Mouse (Mus musculus) heart, embryonic 16.5 days (tissue): ENCODE measurements around the gene Slc7a1. TPM values are rescaled to one million over a fixed set of nuclear protein-coding genes. Genes with fewer than 3 reads are reported as not detected.
A peak's percentile ranks its signal among the peaks of the same experiment; 100 is the strongest.

Experiments used
- ATAC-seq: fragments of 200-750 bp; cut with Nextera tagmentation; replicated peaks from 2 replicates; pipeline ENCODE4 v1.8.0; 2017; ENCODE audit warnings: moderate number of reproducible peaks; ENCODE audit not compliant: insufficient read depth, low FRiP score; ENCODE audit errors: extremely low read depth
- H3K27ac ChIP-seq: fragments of 300-500 bp; sonication (generic); 2 replicates; pipeline ENCODE4 v1.5.1; 2014; ENCODE audit warnings: mild to moderate bottlenecking, low read length, control low read depth, moderate library complexity
- H3K27me3 ChIP-seq: fragments of 300-500 bp; sonication (generic); 2 replicates; pipeline ENCODE4 v1.6.1; 2014; ENCODE audit warnings: low read length, mixed read lengths; ENCODE audit not compliant: control insufficient read depth, insufficient read depth
- H3K36me3 ChIP-seq: fragments of 300-500 bp; sonication (generic); 2 replicates; pipeline ENCODE4 v1.6.1; 2014; ENCODE audit not compliant: control insufficient read depth, insufficient read depth
- H3K4me1 ChIP-seq: fragments of 300-500 bp; sonication (generic); 2 replicates; pipeline ENCODE4 v1.6.1; 2014; ENCODE audit warnings: low read length, mixed read lengths; ENCODE audit not compliant: control insufficient read depth, insufficient read depth
- H3K4me2 ChIP-seq: fragments of 300-500 bp; sonication (generic); 2 replicates; pipeline ENCODE4 v1.6.1; 2014; ENCODE audit warnings: low read depth, mild to moderate bottlenecking, control low read depth, low read length
- H3K4me3 ChIP-seq: fragments of 300-500 bp; sonication (generic); 2 replicates; pipeline ENCODE4 v1.5.1; 2014; ENCODE audit warnings: mild to moderate bottlenecking, control low read depth, low read length
- H3K9ac ChIP-seq: fragments of 300-500 bp; sonication (generic); 2 replicates; pipeline ENCODE4 v1.6.1; 2014; ENCODE audit warnings: low read length, control low read depth
- H3K9me3 ChIP-seq: fragments of 300-500 bp; sonication (generic); replicated peaks from 2 replicates; pipeline ENCODE4 v1.6.1; 2016; ENCODE audit warnings: low read length; ENCODE audit not compliant: control insufficient read depth
- WGBS: fragments of 180-500 bp; shearing (Covaris S2); extraction: QIAGEN DNeasy Blood & Tissue Kit; methylation state at CpG from one replicate; pipeline ENCODE4 v1.1.7; 2014; 5-methylcytosine and 5-hydroxymethylcytosine counted together
- polyA plus RNA-seq: library from polyadenylated mRNA; unstranded; fragments of >200 nt; fragmentation: Nextera tagmentation; extraction: Ambion mirVana; gene quantifications from 2 replicates; pipeline ENCODE4 v1.2.1, GENCODE M21; 2015

Slc7a1 gene
- polyA plus RNA-seq, 1 experiment from 2014 or later: 15.7 TPM

DNA sequence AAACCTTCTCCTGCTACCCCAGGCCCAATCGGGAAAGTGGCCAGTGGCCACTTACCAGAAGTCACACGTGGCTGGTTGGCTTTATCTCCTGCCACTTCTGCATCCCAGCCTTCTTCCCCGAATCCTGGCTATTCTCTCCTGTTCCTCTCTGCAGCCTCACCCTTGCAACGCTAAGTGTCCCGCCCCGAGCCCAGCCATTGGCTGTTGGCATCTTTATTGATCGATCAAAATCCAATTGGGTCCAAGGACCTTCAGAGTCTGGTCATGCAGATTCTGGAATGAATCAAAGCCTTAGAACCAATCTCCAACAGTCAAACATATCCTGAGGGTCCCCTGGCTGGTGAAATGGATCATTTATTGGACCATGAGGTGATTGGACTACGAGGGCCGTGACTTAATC lies 18.7 kb upstream of the Slc7a1 start:
- peaks cover 6% of the 10 kb centered on the region; the same call in 1 of the 2 replicates for H3K4me1 ChIP-seq
- no peak for ATAC-seq
- WGBS: 91% methylated on average over 9 of the region's 9 CpGs
- no peak overlapping the region for H3K4me2 ChIP-seq
- no peaks in the 10 kb centered on the region for H3K36me3 ChIP-seq
- no peak overlapping the region for H3K4me3 ChIP-seq
- H3K27ac ChIP-seq: no peak overlapping the region
- 0 out of 2 replicates have a peak, but pooled peaks cover 2% of the 10 kb centered on the region for H3K27me3 ChIP-seq
- no peaks in the 10 kb centered on the region for H3K9me3 ChIP-seq
- no peak overlapping the region for H3K9ac ChIP-seq

DNA sequence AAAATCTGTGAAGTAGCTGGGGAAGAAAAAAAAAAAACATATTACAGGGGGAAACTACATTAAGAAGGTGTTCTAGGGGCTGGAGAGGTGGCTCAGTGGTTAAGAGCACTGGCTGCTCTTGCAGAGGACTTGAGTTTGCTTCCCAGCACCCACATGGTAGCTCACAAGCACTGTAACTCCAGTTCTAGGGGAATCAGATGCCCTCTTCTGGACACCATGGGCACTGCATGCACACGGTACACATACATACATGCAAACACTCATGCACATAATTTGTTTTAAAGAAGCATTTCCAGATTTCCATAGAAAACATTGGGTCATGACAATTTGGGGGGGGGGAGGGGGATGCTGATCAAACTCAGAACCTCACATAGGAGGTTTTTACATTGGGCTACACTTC lies 18.1 kb upstream of the Slc7a1 start:
- Histone ChIP-seq H3K9me3 (no peaks in the 10 kb centered on the region), H3K27me3 (0 out of 2 replicates have a peak, but pooled peaks cover 2% of the 10 kb centered on the region), H3K9ac (no peak overlapping the region), H3K4me2 (no peak overlapping the region), H3K4me1 (peaks cover 6% of the 10 kb centered on the region; the same call in 1 of the 2 replicates), H3K27ac (no peak overlapping the region), H3K36me3 (no peaks in the 10 kb centered on the region), H3K4me3 (no peak overlapping the region)
- ATAC-seq: no peak
- 96% methylated on average over 1 of the region's 1 CpGs for WGBS

DNA sequence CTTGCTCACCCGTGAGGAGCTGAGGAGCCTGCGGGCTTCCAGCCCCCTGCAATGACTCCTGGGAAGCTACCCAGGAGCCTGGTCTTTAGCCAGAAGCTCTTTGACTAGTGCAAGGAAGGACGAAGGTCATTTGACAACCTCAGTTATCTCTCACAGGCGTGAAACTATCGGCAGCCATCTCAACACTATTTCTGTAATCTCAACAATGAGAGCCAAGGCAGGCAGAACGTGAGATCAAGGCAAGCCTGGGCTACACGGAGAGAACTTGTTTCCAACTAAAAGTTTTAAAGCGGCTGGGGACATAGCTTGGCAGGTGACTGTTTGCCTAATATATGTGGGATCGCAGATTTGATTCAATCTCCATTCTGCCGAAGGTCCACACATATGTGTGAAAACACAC lies 16.8 kb upstream of the Slc7a1 start:
- Histone ChIP-seq H3K4me2 (no peak overlapping the region), H3K36me3 (no peaks in the 10 kb centered on the region), H3K9ac (no peak overlapping the region), H3K4me3 (no peak overlapping the region), H3K9me3 (peaks cover 4% of the 10 kb centered on the region; the same call in 1 of the 2 replicates), H3K27ac (no peak overlapping the region), H3K4me1 (peaks cover 6% of the 10 kb centered on the region; the same call in 1 of the 2 replicates), H3K27me3 (0 out of 2 replicates have a peak, but pooled peaks cover 2% of the 10 kb centered on the region)
- 42% methylated on average over 10 of the region's 10 CpGs for WGBS
- ATAC-seq: no peak

DNA sequence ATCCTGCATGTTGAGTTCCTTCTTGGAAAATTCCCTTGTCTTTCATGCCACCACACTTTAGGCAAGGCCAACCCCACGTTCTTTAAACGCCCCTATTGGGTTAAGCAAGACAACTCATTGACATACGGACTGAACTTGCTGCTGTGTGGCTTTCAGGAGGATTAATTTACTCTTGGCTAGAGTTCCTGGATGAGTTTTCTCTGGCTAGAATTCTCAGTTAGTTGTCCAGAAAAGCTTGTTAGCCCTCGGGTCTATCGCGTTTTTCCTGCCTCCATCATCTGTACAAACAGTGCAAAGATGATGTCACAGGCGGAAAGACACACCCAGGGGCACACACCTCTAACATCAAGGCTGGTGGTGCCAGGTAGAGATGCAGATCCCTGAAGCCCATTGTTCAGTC lies 14.5 kb upstream of the Slc7a1 start:
- no peak overlapping the region for H3K4me3 ChIP-seq
- WGBS: 31% methylated on average over 7 of the region's 7 CpGs
- H3K27me3 ChIP-seq: 0 out of 2 replicates have a peak, but pooled peaks cover 2% of the 10 kb centered on the region
- H3K36me3 ChIP-seq: no peaks in the 10 kb centered on the region
- peaks cover 4% of the 10 kb centered on the region; the same call in 1 of the 2 replicates for H3K4me1 ChIP-seq
- peaks cover 4% of the 10 kb centered on the region; the same call in 1 of the 2 replicates for H3K9me3 ChIP-seq
- ATAC-seq: no peak
- H3K4me2 ChIP-seq: no peak overlapping the region
- no peak overlapping the region for H3K9ac ChIP-seq
- H3K27ac ChIP-seq: no peak overlapping the region

DNA sequence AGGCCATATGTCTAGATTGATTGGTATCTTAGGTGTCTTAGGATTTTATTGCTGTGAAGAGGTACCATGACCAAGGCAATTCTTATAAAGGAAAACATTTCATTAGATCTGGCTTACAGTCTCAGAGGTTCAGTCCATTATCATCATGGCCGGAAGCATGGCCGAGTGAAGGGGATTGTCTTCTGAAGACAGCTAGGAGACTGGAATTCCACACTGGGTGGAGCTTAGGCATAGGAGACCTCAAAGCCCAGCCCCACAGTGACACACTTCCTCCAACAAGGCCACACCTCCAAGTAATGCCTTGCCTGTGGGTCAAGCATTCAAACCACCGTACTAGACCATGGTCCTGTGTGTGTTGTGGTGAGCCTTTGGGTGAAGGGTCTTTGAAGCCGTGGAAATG lies 12.8 kb upstream of the Slc7a1 start:
- 97% methylated on average over 4 of the region's 4 CpGs for WGBS
- no peak overlapping the region for H3K4me3 ChIP-seq
- no peak overlapping the region for H3K4me2 ChIP-seq
- 0 out of 2 replicates have a peak, but pooled peaks cover 2% of the 10 kb centered on the region for H3K27me3 ChIP-seq
- peaks cover 4% of the 10 kb centered on the region for H3K9me3 ChIP-seq
- H3K4me1 ChIP-seq: peaks cover 4% of the 10 kb centered on the region; the same call in 1 of the 2 replicates
- H3K9ac ChIP-seq: no peak overlapping the region
- no peak overlapping the region for H3K27ac ChIP-seq
- no peak for ATAC-seq
- H3K36me3 ChIP-seq: no peaks in the 10 kb centered on the region

DNA sequence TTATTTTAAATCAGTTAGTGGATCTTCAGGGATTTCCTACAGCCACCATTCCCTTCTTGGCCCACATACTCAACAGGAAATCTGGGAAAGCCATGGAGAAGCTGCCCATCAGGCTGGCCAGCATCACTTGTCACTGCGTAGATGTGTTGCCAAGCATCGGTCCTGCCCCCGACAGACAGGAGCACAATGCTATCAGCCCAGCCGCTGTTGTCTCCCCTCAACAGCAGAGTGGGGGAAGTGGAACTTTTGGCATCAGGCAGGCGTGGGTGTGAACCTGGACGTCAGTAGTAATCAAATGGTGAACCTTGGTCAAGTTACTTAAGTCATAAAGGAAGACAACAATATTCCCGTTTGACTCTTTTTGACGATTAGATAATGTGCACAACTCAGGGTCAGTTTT lies 9.8 kb upstream of the Slc7a1 start:
- no peak overlapping the region for H3K9ac ChIP-seq
- H3K4me2 ChIP-seq: no peak overlapping the region
- H3K4me3 ChIP-seq: no peak overlapping the region
- peaks cover 10% of the 10 kb centered on the region for H3K9me3 ChIP-seq
- H3K36me3 ChIP-seq: no peaks in the 10 kb centered on the region
- H3K27me3 ChIP-seq: no peaks in the 10 kb centered on the region
- no peaks in the 10 kb centered on the region for H3K4me1 ChIP-seq
- H3K27ac ChIP-seq: no peak overlapping the region
- WGBS: 44% methylated on average over 8 of the region's 8 CpGs
- peak; percentile 77 for ATAC-seq

DNA sequence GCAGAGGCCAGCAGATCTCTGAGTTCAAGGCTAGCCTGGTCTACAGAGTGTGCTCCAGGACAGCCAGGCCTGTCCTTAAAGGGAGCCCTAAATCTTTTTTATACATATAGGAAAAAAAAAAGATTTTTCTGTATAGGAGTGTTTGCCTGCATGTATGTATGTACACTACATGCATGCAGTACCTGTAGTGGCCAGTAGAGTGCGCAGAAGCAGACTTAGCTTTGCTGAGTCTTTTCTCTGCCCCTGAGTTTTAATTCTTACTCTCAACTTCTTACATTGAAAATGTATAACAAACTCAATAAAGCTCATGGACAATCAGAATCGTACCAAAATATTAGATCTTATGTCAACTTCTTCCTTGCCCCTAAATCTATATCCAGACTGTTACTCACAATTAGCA lies 7.2 kb upstream of the Slc7a1 start:
- no peak overlapping the region for H3K4me3 ChIP-seq
- peaks cover 8% of the 10 kb centered on the region for H3K9me3 ChIP-seq
- H3K27ac ChIP-seq: no peak overlapping the region
- WGBS: 88% methylated on average over 2 of the region's 2 CpGs
- no peak overlapping the region for H3K4me2 ChIP-seq
- H3K4me1 ChIP-seq: no peaks in the 10 kb centered on the region
- H3K9ac ChIP-seq: no peak overlapping the region
- H3K36me3 ChIP-seq: no peaks in the 10 kb centered on the region
- ATAC-seq: no peak
- no peaks in the 10 kb centered on the region for H3K27me3 ChIP-seq

DNA sequence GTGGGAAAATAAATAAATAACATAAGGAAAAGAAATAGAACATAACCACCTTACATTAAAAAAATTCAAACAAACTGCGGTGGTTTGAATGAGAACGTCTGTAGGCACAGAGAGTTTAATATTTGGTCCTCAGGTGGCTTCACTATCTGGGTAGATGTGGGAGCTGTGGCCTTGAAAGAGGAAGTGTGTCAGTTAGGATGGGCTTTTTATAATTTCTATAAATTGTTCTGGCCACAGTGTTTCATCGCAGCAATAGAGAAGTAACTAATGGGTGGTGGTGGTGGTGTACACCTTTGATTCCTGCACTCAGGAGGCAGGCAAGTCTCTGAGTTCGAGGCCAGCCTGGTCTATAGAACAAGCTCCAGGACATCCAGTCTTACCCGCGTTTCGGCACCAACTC lies 4.8 kb upstream of the Slc7a1 start:
- peaks cover 8% of the 10 kb centered on the region for H3K9me3 ChIP-seq
- ATAC-seq: no peak
- no peaks in the 10 kb centered on the region for H3K27me3 ChIP-seq
- H3K9ac ChIP-seq: no peak overlapping the region
- no peak overlapping the region for H3K4me2 ChIP-seq
- WGBS: 92% methylated on average over 7 of the region's 7 CpGs
- H3K4me1 ChIP-seq: peaks cover 4% of the 10 kb centered on the region; the same call in 1 of the 2 replicates
- H3K36me3 ChIP-seq: no peaks in the 10 kb centered on the region
- no peak overlapping the region for H3K27ac ChIP-seq
- no peak overlapping the region for H3K4me3 ChIP-seq

DNA sequence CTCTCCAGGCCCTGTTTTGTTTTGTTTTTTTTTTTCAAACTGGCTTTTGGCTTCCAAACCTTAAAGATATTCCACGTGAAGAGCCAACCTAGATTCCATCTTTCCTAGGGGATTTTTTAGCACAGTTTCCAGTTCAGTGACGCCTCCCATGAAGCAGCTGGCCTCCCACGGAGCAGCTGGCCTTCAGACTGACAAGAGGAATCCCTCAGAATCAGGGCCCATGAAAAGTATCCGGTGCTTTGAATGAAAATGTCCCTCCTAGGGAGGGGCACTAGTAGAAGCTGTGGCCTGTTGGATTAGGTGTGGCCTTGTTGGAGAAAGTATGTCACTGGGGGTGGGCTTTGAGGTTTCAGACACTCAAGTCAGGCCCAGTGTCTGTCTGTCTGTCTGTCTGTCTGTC lies 2.9 kb upstream of the Slc7a1 start:
- Histone ChIP-seq H3K9ac (no peak overlapping the region), H3K27ac (no peak overlapping the region), H3K9me3 (peaks cover 8% of the 10 kb centered on the region), H3K4me2 (no peak overlapping the region), H3K4me3 (no peak overlapping the region), H3K27me3 (no peaks in the 10 kb centered on the region), H3K36me3 (no peaks in the 10 kb centered on the region), H3K4me1 (peaks cover 16% of the 10 kb centered on the region)
- WGBS: 56% methylated on average over 4 of the region's 4 CpGs
- no peak for ATAC-seq
